Mouse (Mus musculus): ENCODE data around the gene Ddi2. TPM values are rescaled to one million over a fixed set of nuclear protein-coding genes. Genes with fewer than 3 reads are reported as not detected.

The Ddi2 gene
- total RNA-seq, 2 experiments from 2014 or later: 45.8 to 50.9 TPM

DNA sequence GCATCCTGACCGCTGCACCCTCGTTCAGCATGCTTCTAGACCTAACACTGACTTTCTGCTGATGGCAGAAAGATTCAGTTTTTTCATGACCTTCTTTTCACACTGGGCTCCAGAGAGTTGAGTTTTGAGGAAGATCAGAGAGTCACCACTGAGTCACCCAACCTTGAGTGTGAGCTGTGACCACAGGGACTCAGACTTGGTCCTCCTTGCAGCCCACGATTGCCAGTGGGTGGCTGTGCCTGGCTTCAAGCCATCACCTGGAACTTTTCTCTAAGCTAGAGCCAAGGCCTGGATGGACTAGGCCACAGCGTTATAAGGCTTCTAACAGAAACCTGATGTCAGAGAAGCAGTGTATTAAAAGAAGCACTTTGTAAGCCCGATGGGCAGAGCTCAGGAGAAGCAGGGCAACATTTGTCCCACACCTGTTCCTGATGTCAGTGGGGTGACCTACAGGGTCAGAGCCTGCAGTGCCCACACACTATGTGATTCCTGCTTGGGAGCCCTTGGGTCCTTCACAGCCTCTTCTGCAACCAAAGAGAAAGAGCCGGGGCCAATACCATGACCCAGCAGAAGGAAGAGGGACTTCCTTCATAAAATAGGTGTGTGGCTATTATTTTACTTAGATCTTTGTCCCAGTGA, 64.3 kb downstream of the Ddi2 start:
- DNase-seq (ENCODE audit: low spot score in 2 of 2): no peak

DNA sequence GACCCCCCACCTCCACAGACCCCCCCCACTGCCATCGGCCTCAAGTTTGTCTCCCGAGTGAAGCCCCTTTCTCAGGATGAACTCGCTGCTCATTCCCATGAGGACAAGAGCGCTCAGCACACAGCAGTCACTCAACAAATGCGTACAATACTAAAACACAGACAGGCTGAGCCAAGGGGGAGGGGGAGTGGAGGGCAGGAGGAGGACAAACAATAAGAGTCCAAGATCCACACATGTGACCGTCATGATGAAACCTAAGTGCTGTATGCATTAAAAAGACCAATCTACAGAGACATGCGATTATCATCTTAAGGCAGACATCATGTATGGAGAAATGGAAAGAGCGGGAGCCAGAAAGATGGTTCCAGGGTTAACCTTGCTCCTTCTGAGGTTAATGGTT, 66.3 kb downstream of the Ddi2 start:
- DNase-seq (ENCODE audit: low spot score in 2 of 2): no peak

DNA sequence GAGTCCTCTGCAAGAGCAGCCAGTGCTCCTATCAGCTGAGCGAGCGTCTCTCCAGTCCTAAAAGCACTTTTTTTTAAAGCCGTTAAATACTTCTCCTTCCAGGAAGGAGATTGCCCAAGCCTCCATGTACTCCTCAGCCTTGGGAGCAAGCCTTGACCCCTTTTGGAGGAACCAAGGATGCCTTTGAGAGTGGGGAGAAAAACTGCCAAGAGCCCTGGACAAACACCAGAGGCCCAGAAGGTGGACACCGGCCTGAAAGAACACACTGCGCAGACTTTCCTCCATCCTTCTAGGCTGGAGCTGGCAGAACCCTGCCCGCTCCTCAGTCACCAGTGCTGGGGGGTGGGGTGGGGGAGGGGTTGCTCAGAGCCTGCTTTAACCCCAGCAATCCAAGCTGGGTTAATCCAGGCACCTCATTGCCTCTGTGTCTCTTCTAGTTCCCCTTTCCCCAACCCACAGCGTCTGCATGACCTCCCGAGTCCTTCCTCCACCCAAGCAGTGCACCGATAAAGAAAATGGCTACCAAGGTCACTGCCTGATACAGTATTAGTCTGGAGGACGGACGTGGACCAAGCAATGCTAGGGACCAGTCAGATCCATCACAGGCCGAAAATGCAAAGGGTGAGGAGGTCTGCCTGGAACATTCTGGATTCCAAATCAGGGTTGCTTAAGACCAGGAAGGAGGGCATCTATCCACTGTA, 67.2 kb downstream of the Ddi2 start:
- no peak for DNase-seq (ENCODE audit: low spot score in 2 of 2)

- no peak for DNase-seq (ENCODE audit: low spot score in 2 of 2)
Observed at GRCm38 (mm10) chr4:141654509-141654908, 68.7 kb downstream of the Ddi2 start.

DNA sequence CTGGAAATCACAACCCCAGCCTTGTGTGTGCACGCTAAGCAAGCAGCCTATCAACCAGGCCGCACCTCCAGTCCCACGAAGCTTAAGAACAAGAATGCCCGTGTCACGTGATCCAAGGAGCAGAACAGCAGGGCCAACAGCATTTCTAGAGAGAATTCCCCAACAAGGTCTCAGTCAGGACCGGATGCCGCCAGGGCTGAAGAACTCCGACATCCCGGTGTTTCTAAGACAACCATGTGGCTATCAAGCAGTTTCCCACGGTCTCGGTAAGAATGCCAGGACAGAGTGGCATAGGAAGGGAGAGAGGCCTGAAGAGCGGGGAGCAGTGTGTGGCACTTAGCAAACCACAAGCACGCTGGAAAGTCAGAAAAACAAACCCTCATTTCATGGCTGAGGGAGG, 69.4 kb downstream of the Ddi2 start:
- no peak for DNase-seq (ENCODE audit: low spot score in 2 of 2)

- DNase-seq (ENCODE audit: low spot score in 2 of 2): no peak
Observed at GRCm38 (mm10) chr4:141653044-141653443, 70.2 kb downstream of the Ddi2 start.

DNA sequence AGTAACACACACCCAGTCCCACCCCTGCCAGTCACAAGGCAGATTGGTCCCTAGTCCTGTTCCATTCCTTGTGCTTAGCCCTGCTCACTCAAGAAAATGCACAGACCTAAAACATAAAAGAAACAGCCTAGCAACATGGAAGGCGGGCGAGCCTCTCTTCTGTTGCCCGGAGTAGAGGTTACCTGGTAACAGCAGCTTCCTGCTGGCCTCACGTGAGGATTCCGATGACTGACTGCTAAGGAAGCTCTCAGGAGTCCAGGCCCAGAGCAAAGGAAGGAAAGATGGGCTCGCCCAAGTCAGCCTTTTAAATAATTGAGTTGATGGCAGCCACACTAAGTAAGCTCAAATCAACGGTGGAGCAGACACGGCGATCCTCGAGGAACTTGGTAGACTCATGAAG, 71.3 kb downstream of the Ddi2 start:
- DNase-seq (ENCODE audit: low spot score in 2 of 2): no peak

- DNase-seq (ENCODE audit: low spot score in 2 of 2): no peak
Observed at GRCm38 (mm10) chr4:141651286-141651685, 71.9 kb downstream of the Ddi2 start.

- DNase-seq (ENCODE audit: low spot score in 2 of 2): no peak
Observed at GRCm38 (mm10) chr4:141649244-141649643, 74.0 kb downstream of the Ddi2 start.

DNA sequence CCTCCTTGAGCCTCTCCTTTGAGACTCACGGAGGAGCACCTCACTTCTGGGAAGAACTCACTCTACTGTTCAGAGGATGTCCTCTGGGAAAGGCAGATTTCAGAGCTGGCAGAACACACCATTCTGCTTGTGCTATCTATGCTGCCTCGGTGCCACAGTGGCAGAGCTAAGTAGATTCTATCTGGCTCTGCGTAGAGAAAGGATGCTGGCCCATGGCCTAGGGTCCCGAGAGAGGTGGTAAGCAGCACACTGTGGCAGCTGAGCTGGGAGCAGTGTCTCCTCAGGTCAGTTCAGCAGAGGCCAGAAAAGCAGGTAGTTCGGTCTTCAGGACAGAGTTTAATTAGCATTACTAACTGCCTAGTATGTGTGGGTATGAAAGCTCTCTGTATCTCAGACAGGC, 75.0 kb downstream of the Ddi2 start:
- no peak for DNase-seq (ENCODE audit: low spot score in 2 of 2)

GRCm38 (mm10) chr4:141647187-141647586, 76.0 kb downstream of the Ddi2 start:
- DNase-seq (ENCODE audit: low spot score in 2 of 2): no peak

DNA sequence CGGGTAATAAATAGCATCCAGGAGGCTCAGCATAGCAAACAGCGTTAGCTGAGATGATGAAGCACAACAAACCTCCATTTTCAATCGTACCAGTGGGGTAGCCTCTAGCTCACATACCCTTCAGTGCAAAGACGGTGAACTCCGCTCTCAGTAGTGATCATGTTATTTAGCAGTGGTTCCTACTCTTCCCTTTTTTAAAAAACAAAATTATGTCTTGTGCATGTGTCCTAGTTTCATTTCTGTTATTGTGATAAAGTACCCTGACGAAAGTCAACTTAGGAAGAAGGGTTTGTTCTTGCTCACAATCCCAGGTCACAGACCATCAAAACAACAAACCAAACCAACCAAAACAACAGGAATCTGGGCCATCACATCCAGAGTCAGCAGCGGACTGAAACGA, 77.2 kb downstream of the Ddi2 start:
- DNase-seq (ENCODE audit: low spot score in 2 of 2): no peak

DNA sequence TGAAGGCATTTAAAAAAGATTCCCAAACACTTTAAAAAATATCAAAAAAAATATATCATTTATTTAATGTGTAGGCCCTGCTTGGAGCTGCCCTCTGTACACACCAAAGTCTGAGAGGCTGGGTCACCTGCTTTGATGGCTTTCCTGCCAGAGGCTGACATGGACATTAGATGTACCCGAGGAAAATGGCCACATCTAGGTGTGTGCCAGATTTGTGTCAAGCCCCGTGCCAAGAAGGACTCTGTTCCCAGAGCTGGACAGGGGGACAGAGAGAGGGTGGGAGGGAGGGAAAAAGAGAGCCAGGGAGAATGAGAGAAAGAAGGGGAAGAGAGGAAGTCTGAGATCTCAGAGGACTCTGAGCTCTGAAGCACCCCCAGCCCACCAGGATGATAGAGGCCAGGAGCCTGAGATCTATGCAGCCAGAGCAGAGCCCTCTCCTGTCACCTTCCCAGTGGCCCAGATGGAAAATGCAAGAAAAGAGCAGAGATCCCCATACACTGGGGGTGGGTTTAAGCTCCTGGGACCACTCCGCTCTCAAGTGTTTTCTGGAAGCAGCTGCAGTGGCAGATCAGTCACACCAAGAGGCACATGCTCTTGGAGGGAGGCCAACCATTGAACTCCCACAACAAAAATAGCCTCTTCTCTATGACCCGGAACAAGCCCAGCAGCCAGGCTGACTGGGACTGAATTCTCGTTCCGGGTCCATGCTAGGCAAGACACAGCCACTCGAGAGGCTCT, 79.9 kb downstream of the Ddi2 start:
- DNase-seq (ENCODE audit: low spot score in 2 of 2): peak; percentile 38 to 47

GRCm38 (mm10) chr4:141641961-141642811, 81.0 kb downstream of the Ddi2 start:
- no peak for DNase-seq (ENCODE audit: low spot score in 2 of 2)

DNA sequence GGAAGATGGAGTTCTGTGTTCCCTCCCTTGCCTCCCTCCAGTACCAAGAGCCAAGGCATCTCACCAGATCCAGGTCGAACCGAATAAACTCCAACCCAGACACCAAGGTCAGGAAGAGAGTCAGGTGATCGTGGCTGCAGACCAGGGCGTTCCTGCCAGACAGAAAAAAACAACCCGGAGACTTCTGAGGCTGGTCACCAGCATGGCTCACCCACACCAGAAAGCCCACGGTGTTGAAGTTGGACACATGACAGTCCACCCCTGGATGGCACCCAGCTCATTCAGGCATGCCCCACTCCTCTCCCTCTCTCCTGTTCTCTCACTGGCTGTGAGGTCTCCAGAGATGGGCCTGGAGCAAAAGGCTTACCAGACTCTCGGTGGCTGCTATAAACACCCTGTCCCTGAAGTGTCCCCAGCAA, 81.9 kb downstream of the Ddi2 start:
- no peak for DNase-seq (ENCODE audit: low spot score in 2 of 2)

- no peak for DNase-seq (ENCODE audit: low spot score in 2 of 2)
Observed at GRCm38 (mm10) chr4:141639474-141639873, 83.7 kb downstream of the Ddi2 start.

DNA sequence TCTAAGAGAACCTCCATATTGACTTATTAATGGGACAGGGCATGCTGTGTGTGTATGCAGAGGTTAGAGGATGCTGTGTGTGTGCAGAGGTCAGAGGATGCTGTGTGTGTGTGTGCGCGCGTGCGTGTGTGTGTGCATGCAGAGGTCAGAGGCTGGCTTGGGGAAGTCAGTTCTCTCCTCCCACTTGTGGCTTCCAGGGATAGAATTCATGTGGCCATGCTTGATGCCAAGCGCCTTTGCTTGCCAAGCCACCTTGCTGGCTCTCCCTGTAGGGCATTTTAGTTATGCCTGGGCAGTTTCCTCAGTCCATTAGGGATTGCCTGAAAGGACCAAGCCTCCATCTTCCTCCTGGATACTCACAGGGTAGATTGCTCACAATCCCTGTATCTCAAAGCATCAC, 86.5 kb downstream of the Ddi2 start:
- DNase-seq (ENCODE audit: low spot score in 2 of 2): no peak

- DNase-seq (ENCODE audit: low spot score in 2 of 2): no peak
Observed at GRCm38 (mm10) chr4:141635991-141636390, 87.2 kb downstream of the Ddi2 start.

DNA sequence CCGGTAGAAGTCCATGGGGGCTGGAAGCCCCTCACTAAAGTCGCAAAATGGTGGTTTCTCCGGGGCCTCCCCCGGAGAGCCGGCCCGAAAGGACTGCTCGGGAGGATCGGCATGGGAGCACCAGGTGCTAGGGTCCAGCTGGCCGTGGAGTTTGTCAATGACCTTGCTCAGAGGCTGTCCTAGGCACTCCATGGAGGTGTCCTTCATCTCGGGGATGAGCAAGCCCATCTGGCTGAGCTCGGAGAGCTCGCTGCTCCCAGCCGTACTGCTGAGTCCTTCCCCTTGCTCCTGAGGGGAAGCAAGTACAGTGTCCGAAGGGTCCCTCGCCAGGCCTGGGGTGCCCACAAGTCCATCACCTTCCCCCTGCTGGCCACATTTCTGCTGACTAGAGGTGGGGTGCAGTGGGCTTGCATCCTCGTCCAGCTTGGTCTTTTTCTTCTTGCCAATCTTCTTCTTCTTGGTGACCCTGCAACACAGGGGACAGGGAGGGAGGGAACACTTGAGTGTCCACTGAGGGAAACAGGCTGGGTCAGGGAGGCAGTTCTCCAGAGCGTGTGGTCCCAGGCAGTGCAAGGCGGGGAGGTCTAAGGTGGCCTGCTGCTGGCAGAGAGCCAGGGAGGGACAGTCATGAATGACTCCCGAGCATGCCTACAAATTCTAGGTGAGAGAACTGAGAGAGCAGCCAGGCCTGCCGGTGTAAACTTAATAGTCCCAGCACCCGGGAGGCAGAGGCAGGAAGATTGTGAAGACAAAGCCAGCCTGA, 90.9 kb downstream of the Ddi2 start:
- no peak for DNase-seq (ENCODE audit: low spot score in 2 of 2)

GRCm38 (mm10) chr4:141631250-141631649, 92.0 kb downstream of the Ddi2 start:
- no peak for DNase-seq (ENCODE audit: low spot score in 2 of 2)

DNA sequence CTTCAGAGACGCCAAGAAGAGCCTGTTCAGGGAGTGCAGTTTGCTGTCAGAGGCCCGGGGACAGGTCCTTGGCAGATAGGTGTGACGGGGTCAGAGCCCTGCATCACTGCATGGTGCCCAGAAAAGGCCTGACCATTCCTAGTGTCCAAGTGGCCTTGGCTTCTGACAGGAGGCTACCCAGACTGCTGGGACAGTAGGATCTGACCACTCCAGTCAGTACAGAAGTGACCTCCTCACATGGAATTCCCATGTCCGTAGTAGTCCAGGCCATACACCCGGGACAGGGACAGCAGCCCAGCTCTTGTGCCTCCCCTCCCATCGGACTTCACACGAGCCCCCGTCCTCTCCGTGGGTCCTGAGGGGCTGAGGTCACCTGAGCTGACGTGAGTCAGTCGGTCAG, 93.2 kb downstream of the Ddi2 start:
- no peak for DNase-seq (ENCODE audit: low spot score in 2 of 2)
